Mouse (Mus musculus): ENCODE data around the gene Zmiz2.

GRCm38 (mm10) chr11:6345956-6346355 is 42.9 kb upstream of the Zmiz2 start:
- no peak for TF ChIP-seq CTCF (IDR thresholded peaks at IDR 0.05; ENCODE audit: low read depth)
- no peak for TF ChIP-seq EP300 (IDR thresholded peaks at IDR 0.05; ENCODE audit: low read depth)
